Mouse (Mus musculus): ENCODE measurements around the gene Arhgef40.

Gene Arhgef40

GRCm38 (mm10) chr14:52003981-52004495 is 19.5 kb downstream of the Arhgef40 start:
- DNase-seq (ENCODE audit: low spot score) = no peak

- no peak for DNase-seq (ENCODE audit: low spot score)
These were observed 20.6 kb downstream of the Arhgef40 start for GRCm38 (mm10) chr14:52005141-52005540.

- no peak for DNase-seq (ENCODE audit: low spot score)
These were observed 21.1 kb downstream of the Arhgef40 start for GRCm38 (mm10) chr14:52005616-52006015.

DNA sequence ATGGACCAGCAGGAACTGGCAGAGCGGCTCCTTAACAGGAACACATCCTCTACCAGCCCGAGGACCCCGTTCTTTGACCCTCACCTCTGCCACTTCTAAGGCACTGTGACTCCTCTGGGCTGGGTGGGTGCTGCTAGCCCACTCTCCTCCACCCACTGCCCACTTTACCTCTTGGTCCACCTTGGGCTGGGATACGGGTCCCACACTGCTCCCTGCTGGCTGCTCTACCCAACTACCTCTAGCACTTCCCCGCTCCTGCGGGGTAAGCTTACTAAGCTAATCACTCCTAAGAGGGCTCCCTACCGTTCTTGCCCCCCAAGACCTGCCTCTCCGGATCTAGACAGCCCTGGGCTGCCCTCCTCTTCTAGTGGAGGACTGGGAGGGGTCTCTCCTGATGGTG is 21.7 kb downstream of the Arhgef40 start:
- no peak for DNase-seq (ENCODE audit: low spot score)

GRCm38 (mm10) chr14:52006771-52007170 is 22.3 kb downstream of the Arhgef40 start:
- DNase-seq (ENCODE audit: low spot score) = no peak

- peak; percentile 82 for DNase-seq (ENCODE audit: low spot score)
These were observed 24.0 kb downstream of the Arhgef40 start for GRCm38 (mm10) chr14:52008321-52009203.

GRCm38 (mm10) chr14:52009361-52009760 is 24.8 kb downstream of the Arhgef40 start:
- DNase-seq (ENCODE audit: low spot score) = no peak

- DNase-seq (ENCODE audit: low spot score) = no peak
These were observed 25.3 kb downstream of the Arhgef40 start for GRCm38 (mm10) chr14:52009841-52010240.

DNA sequence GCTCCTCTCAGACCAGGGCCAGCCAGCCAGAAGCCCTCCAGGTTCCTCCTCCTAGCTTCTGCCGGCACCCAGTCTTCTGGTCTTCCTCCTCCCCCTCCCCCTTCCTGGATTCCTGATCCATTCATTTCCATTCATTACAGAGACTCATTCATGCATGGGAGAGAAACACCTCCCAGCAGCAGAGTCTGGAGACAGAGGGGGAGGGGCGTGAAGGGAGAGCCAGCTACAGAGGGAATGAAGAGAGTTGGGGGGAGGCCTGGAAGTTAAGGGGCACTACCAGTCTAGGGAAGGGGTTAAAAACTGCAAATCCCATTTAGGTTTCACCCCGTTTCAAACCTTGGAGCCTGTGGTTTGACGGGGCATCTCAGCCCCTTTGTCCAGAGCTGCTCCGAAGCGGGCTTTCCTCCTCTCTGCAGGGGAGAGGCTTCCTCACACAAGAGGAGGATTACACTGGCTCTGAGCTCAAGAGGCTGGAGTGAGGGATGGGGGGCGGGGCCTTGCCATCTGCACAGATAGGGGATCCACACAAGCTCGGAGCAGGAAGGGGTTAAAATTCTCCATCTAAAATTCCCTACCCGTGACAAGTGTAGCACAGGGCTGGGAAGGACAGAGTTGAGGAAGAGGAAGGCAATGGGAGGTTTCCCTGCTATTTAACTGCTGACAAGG is 26.1 kb downstream of the Arhgef40 start:
- no peak for DNase-seq (ENCODE audit: low spot score)

GRCm38 (mm10) chr14:52011683-52012082 is 27.2 kb downstream of the Arhgef40 start:
- DNase-seq (ENCODE audit: low spot score) = no peak

- DNase-seq (ENCODE audit: low spot score) = no peak
These were observed 27.6 kb downstream of the Arhgef40 start for GRCm38 (mm10) chr14:52012085-52012484.

- no peak for DNase-seq (ENCODE audit: low spot score)
These were observed 28.0 kb downstream of the Arhgef40 start for GRCm38 (mm10) chr14:52012553-52012952.

DNA sequence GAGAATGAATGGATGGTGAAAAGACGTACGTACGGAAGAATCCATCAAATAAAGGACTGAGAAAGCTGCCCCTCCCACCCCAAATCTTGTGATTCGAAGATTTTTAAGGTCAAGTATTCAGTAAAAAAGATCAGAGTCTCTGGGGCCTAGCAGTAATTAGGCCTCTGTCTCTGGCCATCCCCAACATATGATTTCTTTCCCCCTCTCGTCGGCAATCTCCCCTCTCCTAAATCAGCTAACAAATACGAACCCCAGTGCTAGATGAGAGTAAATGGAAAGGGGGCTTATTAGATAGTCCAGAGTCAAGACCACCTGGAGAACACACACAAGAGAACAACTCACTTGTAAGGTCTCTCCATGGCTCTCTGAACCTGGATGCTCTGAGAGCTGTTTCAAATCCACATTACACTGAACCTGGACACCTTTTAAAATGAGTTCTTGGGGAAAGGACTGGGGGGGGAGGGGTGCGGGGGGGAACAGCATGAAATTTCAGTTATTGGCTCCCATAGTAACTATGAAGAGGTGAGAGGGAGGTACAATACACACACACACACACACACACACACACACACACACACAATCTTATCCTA is 28.6 kb downstream of the Arhgef40 start:
- no peak for DNase-seq (ENCODE audit: low spot score)

DNA sequence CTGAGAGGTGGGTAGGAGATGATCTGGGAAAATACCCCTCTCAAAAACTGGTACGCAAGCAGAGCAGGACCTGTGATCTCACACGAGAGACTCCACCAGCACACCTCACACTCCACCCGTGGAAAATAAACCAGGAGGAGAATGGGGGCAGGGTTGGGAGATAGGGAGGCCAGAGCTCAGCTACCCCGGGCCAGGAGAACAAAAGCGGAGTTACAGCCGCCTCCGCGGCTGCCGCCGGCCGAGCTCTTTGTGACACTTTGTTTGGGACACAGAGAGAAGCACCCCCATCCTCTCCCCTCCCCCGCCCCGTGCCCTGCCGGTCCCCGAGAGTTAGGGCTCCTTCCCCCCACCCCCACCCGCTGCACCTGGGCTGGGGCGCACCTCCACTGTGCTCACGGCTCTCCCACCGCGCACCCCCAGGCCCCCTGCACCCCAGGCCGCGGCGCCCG is 29.3 kb downstream of the Arhgef40 start:
- DNase-seq (ENCODE audit: low spot score) = no peak

- no peak for DNase-seq (ENCODE audit: low spot score)
These were observed 29.8 kb downstream of the Arhgef40 start for GRCm38 (mm10) chr14:52014271-52014760.

DNA sequence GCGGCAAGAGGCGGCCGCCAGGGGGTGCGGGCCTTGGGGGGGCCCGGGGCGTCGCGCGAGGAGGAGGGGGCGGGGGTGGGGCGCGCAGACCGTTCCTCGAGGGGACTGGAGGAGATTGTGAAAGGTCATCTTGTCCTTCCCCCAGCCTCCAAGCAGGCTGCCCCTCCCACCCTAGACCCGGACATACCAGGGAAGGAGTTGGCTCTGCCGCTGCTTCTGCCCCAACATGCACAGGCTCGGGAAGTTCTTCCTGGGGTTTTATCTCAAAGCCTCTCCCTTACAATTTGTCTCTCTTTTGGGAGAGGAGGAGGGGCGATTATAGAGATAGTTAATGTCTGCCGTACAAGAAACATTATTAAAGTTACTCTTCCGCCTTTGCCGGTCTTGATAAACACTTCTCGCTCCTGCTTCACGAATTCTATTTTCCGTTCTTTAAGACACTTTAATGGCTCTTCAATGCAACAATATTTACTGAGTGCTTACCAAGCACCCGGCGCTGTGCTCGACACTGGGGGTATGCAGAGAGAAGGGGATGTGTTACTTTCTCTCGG is 30.3 kb downstream of the Arhgef40 start:
- no peak for DNase-seq (ENCODE audit: low spot score)

DNA sequence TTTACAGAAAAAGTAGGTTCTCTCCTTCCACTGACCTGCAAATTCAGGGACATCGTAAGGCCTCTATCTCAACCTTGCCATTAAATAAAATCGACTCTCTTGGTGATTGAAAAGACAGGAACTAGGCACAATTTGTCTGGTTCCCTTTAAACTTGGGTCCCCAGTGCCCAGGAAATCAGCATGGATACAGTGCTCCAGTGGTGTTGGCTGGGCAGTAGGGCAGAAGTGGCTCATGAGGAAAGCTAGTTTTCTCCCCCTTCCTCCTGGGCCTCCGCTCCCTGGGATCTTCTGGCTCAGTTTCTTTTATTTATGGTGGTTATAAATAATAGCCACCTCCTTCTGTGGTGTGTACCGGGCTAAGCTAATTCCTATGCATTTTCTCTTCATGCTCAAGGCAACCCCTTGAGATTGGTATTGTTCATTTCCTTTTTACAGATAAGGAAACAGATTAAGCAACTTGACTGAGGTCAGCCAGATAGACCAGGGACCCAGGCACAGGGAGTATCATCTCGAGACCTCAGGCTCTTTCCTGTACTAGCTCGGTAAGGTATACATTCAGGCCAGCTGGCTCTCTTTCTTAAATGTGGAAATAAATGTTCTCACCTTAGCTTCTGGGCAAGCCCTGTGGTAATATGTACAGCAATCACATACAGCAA is 31.1 kb downstream of the Arhgef40 start, which contains the start of gene Tmem253:
Gene Tmem253, plus strand, starts transcription at position 214 of the 656 bp plus-strand sequence.
- no peak for DNase-seq (ENCODE audit: low spot score)

GRCm38 (mm10) chr14:52016625-52017405 is 32.3 kb downstream of the Arhgef40 start:
- DNase-seq (ENCODE audit: low spot score) = no peak

GRCm38 (mm10) chr14:52017662-52018061 is 33.1 kb downstream of the Arhgef40 start:
- DNase-seq (ENCODE audit: low spot score) = no peak

- DNase-seq (ENCODE audit: low spot score) = no peak
These were observed 33.9 kb downstream of the Arhgef40 start for GRCm38 (mm10) chr14:52018248-52019050.
